Mouse (Mus musculus) lung, adult 2 months (tissue): ENCODE results near the gene Foxn1.

ENCODE experiments used
- CTCF ChIP-seq: fragments of 200-500 bp; IDR thresholded peaks from 2 replicates; pipeline ENCODE4 v1.5.1; 2011; ENCODE audit warnings: mild to moderate bottlenecking, low read length, control low read depth; ENCODE audit not compliant: insufficient read depth
- POLR2A ChIP-seq: fragments of 200-500 bp; IDR thresholded peaks from 2 replicates; pipeline ENCODE4 v1.6.1; 2011; ENCODE audit warnings: low read depth, mild to moderate bottlenecking, control low read depth, low read length, borderline replicate concordance; ENCODE audit errors: extremely low read depth

DNA sequence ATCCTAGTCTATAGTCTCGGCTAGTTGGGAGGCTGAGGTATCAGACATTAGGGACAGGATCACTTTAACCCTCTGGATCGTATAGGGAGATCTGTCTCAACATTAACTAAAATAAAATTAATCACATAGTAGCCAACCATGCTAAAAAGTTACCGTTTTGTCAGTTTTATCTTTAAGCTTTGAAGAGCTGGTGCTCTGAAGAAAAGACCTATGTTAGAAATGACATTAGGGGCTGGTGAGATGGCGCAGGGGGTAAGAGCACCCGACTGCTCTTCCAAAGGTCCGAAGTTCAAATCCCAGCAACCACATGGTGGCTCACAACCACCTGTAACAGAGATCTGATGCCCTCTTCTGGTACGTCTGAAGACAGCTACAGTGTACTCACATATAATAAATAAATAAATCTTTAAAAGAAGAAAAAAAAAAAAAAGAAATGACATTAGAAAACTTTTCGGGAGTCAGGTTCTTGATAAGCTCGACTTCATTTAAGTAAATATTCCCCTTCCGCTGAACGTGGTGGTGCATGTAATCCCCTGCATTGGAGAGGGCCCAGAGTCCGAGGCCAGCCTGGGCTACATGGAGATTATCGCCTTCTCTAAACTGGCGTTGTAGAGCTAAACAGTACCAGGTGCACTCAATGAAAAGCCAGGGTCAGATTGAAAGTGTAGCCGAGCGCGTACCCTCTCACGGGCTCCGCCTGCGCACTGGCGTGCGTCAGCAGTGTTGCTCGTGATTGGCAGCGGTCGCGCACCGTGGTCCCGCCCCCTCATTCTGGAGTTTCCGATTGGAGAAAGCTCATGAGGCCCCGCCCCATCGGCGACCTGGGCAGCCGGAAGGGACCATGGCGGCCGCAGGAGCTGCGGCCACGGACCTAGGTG lies 58.5 kb downstream of the Foxn1 start, which contains the start of gene Pigs:
- TF ChIP-seq CTCF (no peak), POLR2A (peak; percentile 74)
